Mouse (Mus musculus) T-helper 2 cell (primary cell): ENCODE measurements around the gene Gtf2f2.
"Not testable (repeated sequence)": the region's sequence is repeated elsewhere in the genome, so short reads cannot be mapped to it uniquely, and the experiment has no call there.

Experiments
- in situ Hi-C: fragments of 300-600 bp; cut with MboI, MseI; formaldehyde crosslinking; loops from one replicate; pipeline ENCODE4 v1.15.1; 2025; ENCODE audit warnings: high pct_unique_total_duplicates

Gtf2f2 gene

GRCm38 (mm10) chr14:76001781-76002180 lies 8.9 kb downstream of the Gtf2f2 start:
- in situ Hi-C loops = loop anchor here (10.0 kb wide), 2 partner anchors 137 to 717 kb away; partner anchors contain the start of gene Zc3h13

GRCm38 (mm10) chr14:75998082-75998481 lies 12.6 kb downstream of the Gtf2f2 start:
- in situ Hi-C loops = no loop called here

- in situ Hi-C loops = no loop called here
These were observed 18.3 kb downstream of the Gtf2f2 start for GRCm38 (mm10) chr14:75992371-75992770.

- in situ Hi-C loops = no loop called here
These were observed 19.7 kb downstream of the Gtf2f2 start for GRCm38 (mm10) chr14:75990936-75991335.

GRCm38 (mm10) chr14:75989168-75989567 lies 21.5 kb downstream of the Gtf2f2 start:
- in situ Hi-C loops = no loop called here

GRCm38 (mm10) chr14:75986878-75987483 lies 23.7 kb downstream of the Gtf2f2 start:
- in situ Hi-C loops = no loop called here

- in situ Hi-C loops = no loop called here
These were observed 25.6 kb downstream of the Gtf2f2 start for GRCm38 (mm10) chr14:75985112-75985511.

GRCm38 (mm10) chr14:75983891-75984290 lies 26.8 kb downstream of the Gtf2f2 start:
- in situ Hi-C loops = no loop called here

- in situ Hi-C loops = no loop called here
These were observed 29.4 kb downstream of the Gtf2f2 start for GRCm38 (mm10) chr14:75981231-75981630.

- in situ Hi-C loops = no loop called here
These were observed 34.6 kb downstream of the Gtf2f2 start for GRCm38 (mm10) chr14:75976107-75976506.

GRCm38 (mm10) chr14:75967291-75967690 lies 43.4 kb downstream of the Gtf2f2 start:
- in situ Hi-C loops = no loop called here

GRCm38 (mm10) chr14:75964433-75964832 lies 46.2 kb downstream of the Gtf2f2 start:
- in situ Hi-C loops = no loop called here

GRCm38 (mm10) chr14:75964000-75964399 lies 46.7 kb downstream of the Gtf2f2 start:
- in situ Hi-C loops = no loop called here

- in situ Hi-C loops = no loop called here
These were observed 47.5 kb downstream of the Gtf2f2 start for GRCm38 (mm10) chr14:75963215-75963614.

GRCm38 (mm10) chr14:75962250-75962649 lies 48.4 kb downstream of the Gtf2f2 start:
- in situ Hi-C loops = no loop called here

GRCm38 (mm10) chr14:75954766-75955165 lies 55.9 kb downstream of the Gtf2f2 start, which contains the start of gene Kctd4:
Gene Kctd4, plus strand, starts transcription at chr14:75955009.
- in situ Hi-C loops = no loop called here

GRCm38 (mm10) chr14:75953011-75953410 lies 57.7 kb downstream of the Gtf2f2 start:
- in situ Hi-C loops = no loop called here

- in situ Hi-C loops = no loop called here
These were observed 63.0 kb downstream of the Gtf2f2 start for GRCm38 (mm10) chr14:75947674-75948073.

GRCm38 (mm10) chr14:75942365-75942764 lies 68.3 kb downstream of the Gtf2f2 start:
- in situ Hi-C loops = no loop called here

- in situ Hi-C loops = no loop called here
These were observed 69.2 kb downstream of the Gtf2f2 start for GRCm38 (mm10) chr14:75941500-75941899.

- in situ Hi-C loops = no loop called here
These were observed 73.0 kb downstream of the Gtf2f2 start for GRCm38 (mm10) chr14:75937714-75938113.

- in situ Hi-C loops = no loop called here
These were observed 76.3 kb downstream of the Gtf2f2 start for GRCm38 (mm10) chr14:75934359-75934758.

GRCm38 (mm10) chr14:75931266-75931665 lies 79.4 kb downstream of the Gtf2f2 start:
- in situ Hi-C loops = no loop called here

- in situ Hi-C loops = not testable (repeated sequence)
These were observed 81.0 kb downstream of the Gtf2f2 start for GRCm38 (mm10) chr14:75929713-75930112.
